Mouse (Mus musculus): ENCODE measurements around the gene Mob1a. TPM values are rescaled to one million over a fixed set of nuclear protein-coding genes. Genes with fewer than 3 reads are reported as not detected.

The Mob1a gene
- total and polyA plus RNA-seq, 3 experiments = 57.0 to 120 (median 74.7) TPM

DNA sequence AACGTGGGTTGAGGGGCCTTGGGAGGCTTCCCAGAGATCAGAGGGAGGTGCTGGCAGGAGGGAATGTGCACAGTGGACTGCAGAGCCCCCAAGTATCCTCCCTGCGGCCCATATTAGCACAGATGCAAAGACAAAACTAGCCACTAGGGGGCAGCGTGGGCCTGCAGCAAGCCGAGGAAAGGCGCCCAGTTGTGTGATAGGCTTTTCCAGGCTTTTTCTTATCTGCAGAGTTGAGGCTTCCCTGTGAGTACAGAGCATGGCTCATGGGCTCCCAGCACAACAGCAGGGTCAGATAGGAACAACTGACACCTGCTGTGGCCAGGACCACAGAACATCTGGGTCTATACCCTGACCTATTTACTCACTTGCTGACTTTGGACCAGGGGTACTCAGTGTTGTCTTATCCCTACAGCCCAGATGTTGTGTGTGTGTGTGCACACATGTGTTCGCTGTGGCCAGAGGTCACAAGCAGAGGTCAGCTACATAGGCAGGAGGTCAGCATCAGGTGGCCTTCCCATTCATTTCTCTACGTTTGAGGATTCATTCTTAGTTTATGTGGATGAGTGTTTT is 30.8 kb downstream of the Mob1a start:
- TF ChIP-seq MXI1 (IDR thresholded peaks at IDR 0.05; ENCODE audit: low read depth, low read length) (peak; percentile 19; the same call in 1 of the 2 replicates), TAL1 (IDR thresholded peaks at IDR 0.05; ENCODE audit: low read length) (no peak), POLR2AphosphoS2 (IDR thresholded peaks at IDR 0.05; ENCODE audit: low read length) (no peak), MAZ (IDR thresholded peaks at IDR 0.05; ENCODE audit: low read depth, low read length) (no peak), KAT2A (conservative IDR thresholded peaks at IDR 0.05; ENCODE audit: low read depth, low read length) (no peak), UBTF (IDR thresholded peaks at IDR 0.05; ENCODE audit: borderline replicate concordance, insufficient read depth, low read depth, low read length) (no peak), GATA1 (IDR thresholded peaks at IDR 0.05; ENCODE audit: low read depth, low read length) (0 out of 2 replicates have a peak, but pooled peaks have one; percentile 8), ZKSCAN1 (IDR thresholded peaks at IDR 0.05; ENCODE audit: low read depth, low read length) (no peak), POLR2AphosphoS5 (IDR thresholded peaks at IDR 0.05; ENCODE audit: borderline replicate concordance, low read depth, low read length) (no peak), CHD2 (IDR thresholded peaks at IDR 0.05; ENCODE audit: low read length) (no peak), CTCF (IDR thresholded peaks at IDR 0.05 in 2 of 3, conservative IDR thresholded peaks at IDR 0.05 in 1 of 3; ENCODE audit: control insufficient read depth in 1 of 3, insufficient read depth in 1 of 3, low read depth in 2 of 3, low read length in 3 of 3, poor library complexity in 1 of 3, severe bottlenecking in 1 of 3) (peak; percentile 87 to 97 (median 94)), ZC3H11A (IDR thresholded peaks at IDR 0.05; ENCODE audit: low read depth, low read length) (peak; percentile 88), POLR2A (IDR thresholded peaks at IDR 0.05; ENCODE audit: control insufficient read depth in 1 of 2, insufficient read depth in 1 of 2, low read depth in 1 of 2, low read length in 2 of 2, poor library complexity in 1 of 2) (peak in 1 of 2 experiments; percentile 22; a peak in 1 of 4 replicates), SMC3 (IDR thresholded peaks at IDR 0.05; ENCODE audit: low read depth, low read length) (peak; percentile 89), RAD21 (IDR thresholded peaks at IDR 0.05; ENCODE audit: low read depth, low read length) (peak; percentile 89), BHLHE40 (IDR thresholded peaks at IDR 0.05; ENCODE audit: borderline replicate concordance, low read depth, low read length) (0 out of 2 replicates have a peak, but pooled peaks have one; percentile 9), TCF12 (IDR thresholded peaks at IDR 0.05; ENCODE audit: low read depth, low read length) (0 out of 2 replicates have a peak, but pooled peaks have one; percentile 27)
- H3K27ac ChIP-seq (ENCODE audit: control insufficient read depth, low read depth, low read length) = no peak overlapping the region
- DNase-seq (ENCODE audit: low read depth, low spot score) = peak; percentile 83
- H3K4me1 ChIP-seq (ENCODE audit: control insufficient read depth in 1 of 2, insufficient read depth in 2 of 2, low read length in 2 of 2) = peaks cover 0 to 22% of the 10 kb centered on the region in 2 experiments; a peak in 3 of 4 replicates
- H3K79me2 ChIP-seq (ENCODE audit: control insufficient read depth, insufficient read depth, low read length, poor library complexity) = peaks cover 2% of the 10 kb centered on the region; the same call in 1 of the 2 replicates
- H3K9ac ChIP-seq (ENCODE audit: control insufficient read depth, low read depth, low read length, poor library complexity, severe bottlenecking) = no peak overlapping the region
- H3K4me3 ChIP-seq (ENCODE audit: control insufficient read depth in 1 of 2, insufficient read depth in 1 of 2, low read depth in 2 of 2, low read length in 2 of 2) = no peak overlapping the region
- H3K9me3 ChIP-seq (replicated peaks; ENCODE audit: insufficient read depth, low read length) = no peaks in the 10 kb centered on the region
- H3K36me3 ChIP-seq (ENCODE audit: control insufficient read depth in 1 of 2, insufficient read depth in 2 of 2, low read length in 2 of 2) = peaks cover 10 to 11% of the 10 kb centered on the region in 2 experiments
- no peaks in the 10 kb centered on the region for H3K27me3 ChIP-seq (ENCODE audit: control insufficient read depth in 1 of 2, insufficient read depth in 2 of 2, low read length in 2 of 2)

DNA sequence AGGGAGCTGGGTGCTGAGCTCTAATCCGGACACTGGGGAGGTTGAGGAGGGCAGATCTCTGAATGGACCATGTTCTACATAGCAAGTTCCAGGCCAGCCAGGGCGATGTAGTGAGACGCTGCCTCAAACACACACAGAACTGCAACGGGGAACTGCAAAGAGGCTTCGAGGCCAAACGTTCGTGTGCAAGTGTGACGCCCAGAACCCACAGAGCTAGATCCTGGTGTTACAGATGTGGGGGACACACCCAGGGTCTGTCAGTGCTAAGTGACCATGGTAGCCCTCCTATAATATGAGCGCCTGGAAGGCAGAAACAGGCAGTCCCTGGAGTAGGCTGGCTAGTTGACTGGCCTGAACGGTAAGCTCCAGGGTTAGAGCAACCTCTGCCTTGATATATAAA is 31.6 kb downstream of the Mob1a start:
- peaks cover 0 to 19% of the 10 kb centered on the region in 2 experiments; a peak in 3 of 4 replicates for H3K4me1 ChIP-seq (ENCODE audit: control insufficient read depth in 1 of 2, insufficient read depth in 2 of 2, low read length in 2 of 2)
- H3K79me2 ChIP-seq (ENCODE audit: control insufficient read depth, insufficient read depth, low read length, poor library complexity) = no peaks in the 10 kb centered on the region; the same call in 1 of the 2 replicates
- peaks cover 6 to 11% of the 10 kb centered on the region in 2 experiments for H3K36me3 ChIP-seq (ENCODE audit: control insufficient read depth in 1 of 2, insufficient read depth in 2 of 2, low read length in 2 of 2)
- no peaks in the 10 kb centered on the region for H3K27me3 ChIP-seq (ENCODE audit: control insufficient read depth in 1 of 2, insufficient read depth in 2 of 2, low read length in 2 of 2)
- H3K27ac ChIP-seq (ENCODE audit: control insufficient read depth, low read depth, low read length) = no peak overlapping the region
- no peak overlapping the region for H3K9ac ChIP-seq (ENCODE audit: control insufficient read depth, low read depth, low read length, poor library complexity, severe bottlenecking)
- TF ChIP-seq TAL1 (IDR thresholded peaks at IDR 0.05; ENCODE audit: low read length) (no peak), RCOR1 (IDR thresholded peaks at IDR 0.05; ENCODE audit: low read depth, low read length) (no peak), GABPA (IDR thresholded peaks at IDR 0.05; ENCODE audit: low read depth, low read length) (no peak)
- DNase-seq (ENCODE audit: low read depth, low spot score) = no peak
- H3K9me3 ChIP-seq (replicated peaks; ENCODE audit: insufficient read depth, low read length) = no peaks in the 10 kb centered on the region
- H3K4me3 ChIP-seq (ENCODE audit: control insufficient read depth in 1 of 2, insufficient read depth in 1 of 2, low read depth in 2 of 2, low read length in 2 of 2) = no peak overlapping the region

Measured in MEL (cell line).